Mouse (Mus musculus) spleen, adult 2 months (tissue): ENCODE results near the gene Anxa5. TPM values are rescaled to one million over a fixed set of nuclear protein-coding genes. Genes with fewer than 3 reads are reported as not detected.

Source experiments
- DNase-seq, 2 experiments: peaks; one replicate each; pipeline versions ENCODE4 v3.0.0 to v3.0.0-alpha.2; 2012 to 2021; ENCODE audit warnings: low spot score in 2 of 2, low read depth in 1 of 2
- H3K27ac ChIP-seq: fragments of 200-500 bp; 2 replicates; pipeline ENCODE4 v1.5.1; 2012; ENCODE audit warnings: low read length, inconsistent platforms; ENCODE audit not compliant: insufficient read depth
- H3K27me3 ChIP-seq: fragments of 200-500 bp; 2 replicates; pipeline ENCODE4 v1.6.1; 2012; ENCODE audit warnings: mild to moderate bottlenecking, moderate library complexity, low read length, inconsistent platforms; ENCODE audit not compliant: control insufficient read depth, insufficient read depth
- H3K36me3 ChIP-seq: fragments of 200-500 bp; 2 replicates; pipeline ENCODE4 v1.6.1; 2012; ENCODE audit warnings: mild to moderate bottlenecking, low read length, inconsistent platforms; ENCODE audit not compliant: control insufficient read depth, insufficient read depth
- H3K4me1 ChIP-seq: fragments of 200-500 bp; 2 replicates; pipeline ENCODE4 v1.6.1; 2011; ENCODE audit warnings: inconsistent platforms; ENCODE audit not compliant: control insufficient read depth, insufficient read depth, insufficient read length
- H3K4me3 ChIP-seq: fragments of 200-500 bp; 2 replicates; pipeline ENCODE4 v1.5.1; 2011; ENCODE audit warnings: mild to moderate bottlenecking, inconsistent platforms; ENCODE audit not compliant: insufficient read depth, insufficient read length; ENCODE audit errors: extremely low read depth
- CTCF ChIP-seq: fragments of 200-500 bp; IDR thresholded peaks from 2 replicates; pipeline ENCODE4 v1.5.1; 2011; ENCODE audit warnings: mild to moderate bottlenecking, inconsistent platforms; ENCODE audit not compliant: insufficient read depth, insufficient read length, insufficient replicate concordance; ENCODE audit errors: extremely low read depth
- POLR2A ChIP-seq: fragments of 200-500 bp; IDR thresholded peaks from 2 replicates; pipeline ENCODE4 v1.6.1; 2011; ENCODE audit warnings: low read depth, low read length, inconsistent platforms
- WGBS: fragments of 180-500 bp; shearing (Covaris S2); methylation state at CpG from one replicate; pipeline ENCODE4 v1.1.7; 2018; 5-methylcytosine and 5-hydroxymethylcytosine counted together
- polyA plus RNA-seq: library from polyadenylated mRNA; depleted of rRNA; stranded (reverse); fragments of >200 nt; gene quantifications from 2 replicates; pipeline ENCODE4 v1.2.3, GENCODE M21; 2012

Gene Anxa5
- polyA plus RNA-seq, 1 experiment = 187 TPM

DNA sequence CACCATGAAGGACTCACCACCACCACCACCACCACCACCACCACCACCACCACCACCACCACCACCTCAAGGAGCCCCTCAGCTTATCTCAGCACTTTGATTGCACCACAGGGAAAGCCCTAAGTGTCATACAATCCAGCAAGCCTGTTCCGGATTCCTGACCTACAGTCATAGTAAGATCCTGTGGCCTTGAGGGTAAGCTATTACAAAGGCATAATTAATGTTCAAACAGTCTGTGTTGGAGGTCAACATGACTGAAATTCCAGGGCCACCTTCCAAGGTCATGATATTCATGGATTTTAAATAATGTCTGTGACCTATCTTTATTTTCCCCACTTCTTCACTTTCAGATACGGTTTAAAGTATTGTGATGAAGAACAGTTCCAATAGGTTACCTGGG is 4.8 kb upstream of the Anxa5 start:
- no peaks in the 10 kb centered on the region; the same call in 1 of the 2 replicates for H3K4me1 ChIP-seq
- H3K36me3 ChIP-seq = no peaks in the 10 kb centered on the region
- no peak overlapping the region for H3K4me3 ChIP-seq
- H3K27me3 ChIP-seq = no peaks in the 10 kb centered on the region
- no peak overlapping the region for H3K27ac ChIP-seq
- no peak for TF ChIP-seq CTCF
- TF ChIP-seq POLR2A = no peak
- DNase-seq = no peak
- WGBS = 83% methylated on average over 2 of the region's 2 CpGs

DNA sequence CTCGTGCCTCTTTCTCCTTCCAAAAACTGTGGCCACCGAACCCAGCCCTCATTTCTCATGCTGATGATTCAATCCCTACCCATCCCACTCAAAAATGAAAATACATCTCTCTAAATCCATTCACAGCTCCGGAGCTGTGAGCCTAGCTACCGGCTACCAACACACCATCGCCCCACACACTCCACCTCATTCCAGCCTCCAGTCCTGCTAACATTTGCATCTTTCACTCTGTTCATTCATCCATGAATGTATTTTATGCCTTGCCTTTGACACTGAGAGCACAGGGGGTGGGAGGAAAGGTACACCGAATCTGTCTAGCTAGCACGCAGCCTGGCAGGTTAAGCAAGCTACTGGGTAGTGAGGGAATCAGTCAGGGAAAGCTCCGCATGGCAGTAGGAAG is 3.1 kb upstream of the Anxa5 start:
- Histone ChIP-seq H3K4me1 (no peaks in the 10 kb centered on the region; the same call in 1 of the 2 replicates), H3K27ac (no peak overlapping the region), H3K36me3 (no peaks in the 10 kb centered on the region), H3K4me3 (no peak overlapping the region), H3K27me3 (no peaks in the 10 kb centered on the region)
- 95% methylated on average over 8 of the region's 8 CpGs for WGBS
- no peak for TF ChIP-seq CTCF
- TF ChIP-seq POLR2A = no peak
- no peak for DNase-seq

DNA sequence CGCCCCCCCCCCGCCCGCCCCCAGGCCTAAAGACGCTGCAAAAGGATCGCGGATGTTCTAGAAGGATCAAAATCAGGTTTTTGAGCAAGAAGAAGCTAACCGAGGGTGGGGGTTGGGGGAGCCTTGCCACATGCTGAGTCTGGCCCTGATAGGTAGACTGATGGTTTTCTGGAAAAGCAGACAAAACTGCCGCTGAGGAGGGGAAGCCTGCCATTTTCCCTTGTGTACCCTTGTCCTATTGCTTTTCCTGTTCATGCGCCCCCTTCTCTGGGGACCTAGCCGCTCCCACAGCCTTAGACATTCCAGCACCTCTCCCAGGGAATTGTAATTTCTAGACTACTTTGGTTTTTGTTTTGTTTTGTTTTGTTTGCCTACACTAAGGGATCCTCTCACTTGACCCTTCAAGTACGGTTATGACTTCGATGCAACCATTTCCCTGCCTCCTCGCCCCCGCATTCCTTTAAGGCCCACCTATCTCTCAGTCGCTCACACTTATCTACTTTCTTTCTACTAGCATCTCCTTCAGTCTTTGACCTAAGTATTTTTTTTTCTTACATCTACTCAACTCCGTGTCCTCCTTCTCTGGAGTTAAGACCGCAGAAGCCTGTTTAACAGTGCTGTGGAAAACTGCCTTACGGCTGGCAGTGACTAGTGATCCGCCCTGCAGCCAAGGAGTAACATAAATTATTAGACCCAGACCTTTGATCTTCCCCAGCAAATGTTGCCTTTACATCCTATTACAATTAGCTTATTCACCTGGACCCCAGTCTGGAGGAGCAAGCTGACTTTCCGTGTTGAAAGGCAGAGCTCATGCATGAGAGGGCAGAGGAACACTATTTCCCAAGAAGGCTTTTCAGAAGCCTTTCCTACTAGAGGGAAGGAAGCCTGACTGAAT is 814 bp upstream of the Anxa5 start:
- H3K36me3 ChIP-seq = no peaks in the 10 kb centered on the region
- TF ChIP-seq CTCF (no peak), POLR2A (no peak)
- 53% methylated on average over 20 of the region's 20 CpGs for WGBS
- DNase-seq = peak in 1 of 2 experiments; percentile 10
- H3K27ac ChIP-seq = peak overlapping the region; percentile 34
- H3K4me1 ChIP-seq = no peaks in the 10 kb centered on the region; the same call in 1 of the 2 replicates
- peak overlapping the region; percentile 72 for H3K4me3 ChIP-seq
- H3K27me3 ChIP-seq = no peaks in the 10 kb centered on the region

DNA sequence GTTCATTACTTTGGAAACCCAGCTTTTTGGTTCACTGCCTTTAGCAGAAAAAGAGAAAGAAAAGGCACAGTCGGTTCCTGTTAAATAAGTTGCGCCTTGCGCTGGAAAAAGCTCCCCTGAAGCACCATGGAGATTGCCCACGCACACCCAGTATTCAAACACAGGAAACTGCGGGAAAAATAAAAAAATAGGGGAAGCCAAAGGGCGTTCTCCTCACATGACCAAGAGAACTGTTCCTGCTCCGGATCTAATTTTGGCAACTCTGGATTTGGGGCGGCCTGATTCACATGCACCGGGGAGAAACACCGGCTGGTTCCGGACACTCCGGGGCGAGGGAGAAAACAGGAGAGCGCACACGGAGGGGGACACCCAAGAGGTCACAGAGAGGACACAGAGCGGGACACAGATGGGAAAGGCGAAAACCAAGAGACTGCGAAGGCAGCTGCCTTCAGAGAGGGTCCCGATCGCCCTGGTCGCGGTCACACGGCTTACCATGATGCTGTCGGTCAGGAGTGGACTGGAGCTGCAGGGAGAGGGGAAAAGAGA is 683 bp downstream of the Anxa5 start:
- peak overlapping the region; percentile 72 for H3K27ac ChIP-seq
- WGBS = under 1% methylated on average over 24 of the region's 24 CpGs
- TF ChIP-seq POLR2A = no peak
- no peak for TF ChIP-seq CTCF
- no peaks in the 10 kb centered on the region for H3K36me3 ChIP-seq
- no peaks in the 10 kb centered on the region; the same call in 1 of the 2 replicates for H3K4me1 ChIP-seq
- H3K4me3 ChIP-seq = peak overlapping the region; percentile 72
- peak in 1 of 2 experiments; percentile 2 for DNase-seq
- no peaks in the 10 kb centered on the region for H3K27me3 ChIP-seq

DNA sequence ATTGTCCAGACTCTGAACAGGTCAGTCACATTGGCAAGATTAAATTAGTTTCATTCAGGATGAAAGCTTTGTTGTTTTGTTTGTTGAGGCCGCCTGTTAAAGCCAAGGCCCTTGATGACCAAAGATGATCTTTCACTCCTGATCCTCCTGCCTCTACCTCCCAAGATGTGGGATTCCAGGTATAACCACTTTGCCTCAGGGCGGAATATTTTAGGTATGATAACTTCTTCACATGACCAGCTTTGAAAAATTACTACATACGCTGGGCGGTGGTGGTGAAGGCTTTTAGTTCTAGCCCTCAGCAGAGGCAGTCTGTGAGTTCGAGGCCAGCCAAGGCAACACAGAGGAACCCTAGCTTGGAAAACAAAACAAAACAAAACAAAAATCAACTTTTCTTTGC is 1.3 kb downstream of the Anxa5 start:
- 88% methylated on average over 5 of the region's 5 CpGs for WGBS
- H3K27ac ChIP-seq = no peak overlapping the region
- DNase-seq = no peak
- H3K4me1 ChIP-seq = no peaks in the 10 kb centered on the region; the same call in 1 of the 2 replicates
- no peak for TF ChIP-seq POLR2A
- TF ChIP-seq CTCF = no peak
- no peak overlapping the region for H3K4me3 ChIP-seq
- no peaks in the 10 kb centered on the region for H3K27me3 ChIP-seq
- no peaks in the 10 kb centered on the region for H3K36me3 ChIP-seq

DNA sequence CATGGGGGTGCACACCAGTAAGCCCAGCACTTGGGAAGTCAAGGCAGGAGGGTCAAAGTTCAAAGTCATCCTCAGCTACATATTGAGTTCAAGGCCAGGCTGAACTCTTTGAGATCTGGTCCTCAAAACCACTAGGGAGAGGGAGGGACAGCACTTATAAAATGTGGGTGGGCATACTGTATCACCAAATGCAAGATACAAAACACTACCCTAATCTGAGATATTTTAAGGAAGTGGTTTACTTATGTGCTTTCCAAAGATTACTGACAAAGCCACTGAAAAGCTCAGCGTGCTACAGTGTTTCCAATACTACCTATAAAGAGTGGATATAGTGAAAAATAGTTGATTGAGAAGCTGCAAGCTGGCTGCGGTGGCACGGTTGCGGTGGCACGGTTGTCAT is 2.5 kb downstream of the Anxa5 start:
- no peaks in the 10 kb centered on the region for H3K27me3 ChIP-seq
- no peak for DNase-seq
- H3K36me3 ChIP-seq = no peaks in the 10 kb centered on the region
- 76% methylated on average over 5 of the region's 5 CpGs for WGBS
- TF ChIP-seq CTCF (no peak), POLR2A (no peak)
- no peak overlapping the region for H3K4me3 ChIP-seq
- H3K27ac ChIP-seq = no peak overlapping the region
- H3K4me1 ChIP-seq = no peaks in the 10 kb centered on the region; the same call in 1 of the 2 replicates
